Mouse (Mus musculus) left cerebral cortex, adult 18-20 months (tissue): ENCODE data around the gene Wdr83. TPM values are rescaled to one million over a fixed set of nuclear protein-coding genes. Genes with fewer than 3 reads are reported as not detected.

Source experiments
- DNase-seq, 2 experiments: peaks; one replicate each; pipeline ENCODE4 v3.0.0; 2021 to 2022; ENCODE audit warnings: low spot score in 2 of 2, mixed read lengths in 1 of 2
- microRNA-seq, 2 experiments: library from miRNA; unstranded; fragments of <30 nt; microRNA quantifications; one replicate each; pipeline ENCODE4 v1.2.0; 2021
- total RNA-seq, 2 experiments: library from RNA; stranded (reverse); gene quantifications; 2 replicates each; pipeline ENCODE4 v1.2.3; 2021

Wdr83 gene
- total RNA-seq, 2 experiments from 2014 or later = 24.3 to 24.5 TPM

- DNase-seq = no peak
These were observed 44.8 kb downstream of the Wdr83 start for GRCm38 (mm10) chr8:85036381-85036717.

GRCm38 (mm10) chr8:85035728-85036310, 45.3 kb downstream of the Wdr83 start:
- no peak for DNase-seq

- DNase-seq = no peak
These were observed 45.9 kb downstream of the Wdr83 start for GRCm38 (mm10) chr8:85035165-85035727.

- DNase-seq = peak; percentile 63
These were observed 46.3 kb downstream of the Wdr83 start for GRCm38 (mm10) chr8:85034764-85035163.

GRCm38 (mm10) chr8:85033867-85034266, 47.2 kb downstream of the Wdr83 start:
- DNase-seq = no peak

- no peak for DNase-seq
These were observed 48.3 kb downstream of the Wdr83 start for GRCm38 (mm10) chr8:85032622-85033311.

- DNase-seq = no peak
These were observed 51.8 kb downstream of the Wdr83 start for GRCm38 (mm10) chr8:85029271-85029670.

- DNase-seq = no peak
These were observed 53.2 kb downstream of the Wdr83 start for GRCm38 (mm10) chr8:85027922-85028321.

- no peak for DNase-seq
These were observed 53.6 kb downstream of the Wdr83 start for GRCm38 (mm10) chr8:85027516-85027855.

- DNase-seq = peak; percentile 95 to 96
These were observed 54.2 kb downstream of the Wdr83 start, which contains the start of gene Trir for GRCm38 (mm10) chr8:85026670-85027515. Gene Trir, plus strand, starts transcription at chr8:85026823.

GRCm38 (mm10) chr8:85025098-85025932, 55.8 kb downstream of the Wdr83 start, which contains the start of gene Asna1:
Gene Asna1, minus strand, starts transcription at chr8:85025281.
- peak; percentile 75 to 76 for DNase-seq

Small RNAs within 50 kb of the gene (microRNA-seq; reads per million reads assigned to microRNA genes)
- gene Gm23388 (0.42 to 0.50 reads per million in 2 experiments), gene Mir7070 (3.7 to 4.2 reads per million in 2 experiments)

Other genes starting within 250 kb of the Wdr83 start
- gene Gadd45gip1, start 249.8 kb downstream of the Wdr83 start, total RNA-seq = 10 to 100 TPM; 26.6 to 28.5 TPM
- 10 to 100 TPM; 78.9 to 79.8 TPM for gene Rad23a, start 240.6 kb downstream of the Wdr83 start, total RNA-seq
- 100 to 1,000 TPM; 456 to 475 TPM for gene Calr, start 234.4 kb downstream of the Wdr83 start, total RNA-seq
- gene Farsa, start 224.3 kb downstream of the Wdr83 start, total RNA-seq = 10 to 100 TPM; 45.8 to 48.2 TPM
- gene Syce2, start 209.2 kb downstream of the Wdr83 start, total RNA-seq = 1 to 10 TPM; 6.7 to 8.4 TPM
- gene Gcdh, start 187.4 kb downstream of the Wdr83 start, total RNA-seq = 10 to 100 TPM; 34.8 to 39.1 TPM
- under 1 TPM in 1 of 2 experiments, not detected in 1; 0.28 TPM for gene Klf1, start 179.4 kb downstream of the Wdr83 start, total RNA-seq
- 1 to 10 TPM; 3.2 to 3.7 TPM for gene Dnase2a, start 172.7 kb downstream of the Wdr83 start, total RNA-seq
- gene Mast1, start 143.9 kb downstream of the Wdr83 start, total RNA-seq = 10 to 100 TPM; 75.6 to 83.6 TPM
- gene Rtbdn, start 134.3 kb downstream of the Wdr83 start, total RNA-seq = 1 to 10 TPM in 1 of 2 experiments, under 1 TPM in 1; 0.91 to 1.3 TPM
- not detected for gene Gm49661, start 111.9 kb downstream of the Wdr83 start, total RNA-seq
- 100 to 1,000 TPM; 338 to 344 TPM for gene Prdx2, start 111.7 kb downstream of the Wdr83 start, total RNA-seq
- 10 to 100 TPM; 45.8 to 59.8 TPM for gene Rnaseh2a, start 111.5 kb downstream of the Wdr83 start, total RNA-seq
- gene Junb, start 102.6 kb downstream of the Wdr83 start, total RNA-seq = 100 to 1,000 TPM; 119 to 130 TPM
- 1 to 10 TPM; 9.6 to 9.7 TPM for gene Hook2, start 90.7 kb downstream of the Wdr83 start, total RNA-seq
- gene Best2, start 66.8 kb downstream of the Wdr83 start, total RNA-seq = not detected
- gene Asna1, start 56.0 kb downstream of the Wdr83 start, total RNA-seq = 100 to 1,000 TPM; 130 to 138 TPM
- gene Trir, start 54.5 kb downstream of the Wdr83 start, total RNA-seq = 100 to 1,000 TPM; 129 to 134 TPM
- gene Tnpo2, start 44.4 kb downstream of the Wdr83 start, total RNA-seq = 100 to 1,000 TPM; 171 to 176 TPM
- gene Fbxw9, start 21.3 kb downstream of the Wdr83 start, total RNA-seq = 10 to 100 TPM; 16.2 to 17.5 TPM
- gene Gm5741, start 13.3 kb downstream of the Wdr83 start, total RNA-seq = not detected
- 10 to 100 TPM; 63.8 to 68.7 TPM for gene Dhps, start 9.5 kb downstream of the Wdr83 start, total RNA-seq
- gene Wdr83os, start 566 bp downstream of the Wdr83 start, total RNA-seq = 10 to 100 TPM; 58.4 to 64.3 TPM
- 10 to 100 TPM; 30.8 to 36.9 TPM for gene Man2b1, start 2.0 kb upstream of the Wdr83 start, total RNA-seq
- gene Zfp791, start 41.8 kb upstream of the Wdr83 start, total RNA-seq = 1 to 10 TPM; 7.8 to 8.8 TPM
- not detected for gene Cks1brt, start 70.6 kb upstream of the Wdr83 start, total RNA-seq
- gene Olfr371, start 144.7 kb upstream of the Wdr83 start, total RNA-seq = not detected
- gene Orc6, start 218.3 kb upstream of the Wdr83 start, total RNA-seq = 10 to 100 TPM; 26.5 to 28.1 TPM
- gene Vps35, start 218.5 kb upstream of the Wdr83 start, total RNA-seq = 100 to 1,000 TPM; 128 to 133 TPM